Mouse (Mus musculus): ENCODE measurements around the gene H2-T22.

- TF ChIP-seq GATA1 (IDR thresholded peaks at IDR 0.05; ENCODE audit: low read length) (no peak), TAL1 (IDR thresholded peaks at IDR 0.05; ENCODE audit: low read length) (no peak)
These were observed 45.6 kb downstream of the H2-T22 start for GRCm38 (mm10) chr17:35996949-35997348.
